Mouse (Mus musculus) kidney, postnatal 10 days (tissue): ENCODE results near the gene Nrcam.
A peak's percentile ranks its signal among the peaks of the same experiment; 100 is the strongest.

Source experiments
- DNase-seq: peaks from one replicate; pipeline ENCODE4 v3.0.0; 2021; ENCODE audit warnings: mixed read lengths

Nrcam gene

DNA sequence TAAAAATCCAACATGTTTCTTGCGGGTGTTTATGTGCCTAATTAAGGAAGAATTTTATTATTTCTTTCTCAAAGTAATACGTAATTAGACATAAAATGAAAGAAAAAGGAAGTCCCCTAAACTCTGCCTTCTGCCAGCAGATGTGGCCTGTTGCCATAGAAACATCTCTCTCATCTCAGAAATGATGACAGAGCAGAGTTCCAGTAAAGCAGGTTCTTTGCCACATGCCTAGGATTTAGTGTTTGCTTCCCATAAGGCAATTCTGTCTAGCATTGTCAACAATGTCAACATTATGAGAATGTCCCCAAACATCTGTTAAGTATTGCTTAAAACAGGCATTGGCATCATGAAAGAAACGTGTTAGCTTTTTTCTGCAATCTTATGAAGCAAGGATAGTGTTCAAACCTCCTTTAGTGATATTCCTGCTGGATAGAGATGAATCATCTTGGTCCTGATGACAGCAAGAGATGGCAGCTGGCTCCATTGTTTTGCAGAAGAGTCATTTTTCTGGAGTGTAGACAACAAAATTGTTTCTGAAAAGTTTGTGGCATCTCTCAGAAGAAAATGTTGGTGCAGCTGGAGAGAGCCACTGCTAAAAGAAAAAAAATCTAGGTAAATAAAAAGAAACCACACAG is 42.5 kb downstream of the Nrcam start:
- no peak for DNase-seq

DNA sequence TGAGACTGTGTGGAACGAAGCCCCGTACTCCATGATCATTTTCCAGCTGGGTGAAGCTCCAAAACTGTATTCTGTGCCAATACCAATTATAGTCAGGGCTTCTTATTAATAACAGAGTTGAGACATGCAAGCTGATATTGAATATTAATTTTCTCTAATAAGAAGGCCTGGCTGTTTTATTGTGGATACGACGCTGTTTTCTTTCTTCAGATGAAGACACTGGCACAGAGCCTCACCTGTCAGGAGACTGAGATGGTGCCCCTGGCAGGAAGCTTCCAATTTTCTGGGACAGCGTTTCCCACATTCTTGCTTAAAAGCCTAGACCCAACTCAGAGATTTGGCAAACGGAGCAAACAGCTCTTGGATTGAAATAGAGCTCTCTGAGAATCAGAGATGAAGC is 47.3 kb downstream of the Nrcam start:
- DNase-seq: no peak

DNA sequence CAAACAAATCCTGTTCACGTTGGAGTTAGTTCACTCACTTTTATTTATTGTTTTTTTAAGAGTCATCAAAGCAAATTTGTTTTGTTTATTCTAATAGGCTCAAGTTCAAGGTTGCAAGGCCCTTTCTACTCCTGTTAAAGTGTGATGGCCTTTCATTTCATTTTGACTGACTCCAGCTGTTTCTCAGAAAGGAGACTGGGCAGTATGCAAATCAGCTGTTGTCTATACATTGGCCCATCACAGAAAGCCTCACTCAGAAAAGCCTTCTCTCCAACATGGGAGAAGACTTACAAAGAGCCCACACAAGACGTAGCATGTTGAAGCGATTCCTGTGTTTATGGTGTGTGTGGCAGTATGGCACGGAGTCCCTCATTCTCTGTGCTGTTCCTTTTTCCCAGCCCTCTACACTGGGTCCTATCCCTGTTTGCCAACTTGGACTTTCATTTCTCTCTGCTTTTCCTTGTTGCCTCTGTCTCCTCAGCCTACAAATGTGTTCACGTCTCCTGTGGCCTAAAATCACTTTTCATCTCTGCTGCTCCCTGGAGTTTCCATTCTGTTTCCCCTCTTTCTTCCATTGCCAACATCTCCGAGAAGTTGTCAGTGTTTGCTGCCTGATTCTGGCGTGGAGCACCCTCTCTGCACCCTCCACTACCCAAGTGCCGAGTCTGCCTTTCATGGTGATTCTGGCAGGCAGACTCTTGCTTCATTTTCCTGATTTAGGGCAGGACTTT is 49.9 kb downstream of the Nrcam start:
- no peak for DNase-seq

DNA sequence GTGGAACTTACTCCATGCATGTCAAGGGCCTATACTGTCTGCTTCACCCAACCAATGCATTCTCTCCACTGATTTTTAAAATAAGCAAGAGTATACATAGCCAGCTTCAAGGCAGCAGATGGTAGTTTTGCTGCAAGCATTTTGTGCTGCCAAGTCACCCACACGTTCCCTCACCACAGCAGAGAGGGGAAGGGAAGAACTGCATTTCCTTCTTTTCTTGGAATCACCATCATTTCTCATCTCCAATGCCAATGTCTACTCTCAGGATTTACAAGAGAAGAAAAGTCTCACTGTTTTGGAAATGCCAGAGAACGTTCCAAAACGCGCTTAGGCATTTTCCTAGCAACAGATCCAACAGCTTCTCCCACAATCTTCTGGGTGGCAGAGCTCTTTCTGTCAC is 52.1 kb downstream of the Nrcam start:
- DNase-seq: no peak

DNA sequence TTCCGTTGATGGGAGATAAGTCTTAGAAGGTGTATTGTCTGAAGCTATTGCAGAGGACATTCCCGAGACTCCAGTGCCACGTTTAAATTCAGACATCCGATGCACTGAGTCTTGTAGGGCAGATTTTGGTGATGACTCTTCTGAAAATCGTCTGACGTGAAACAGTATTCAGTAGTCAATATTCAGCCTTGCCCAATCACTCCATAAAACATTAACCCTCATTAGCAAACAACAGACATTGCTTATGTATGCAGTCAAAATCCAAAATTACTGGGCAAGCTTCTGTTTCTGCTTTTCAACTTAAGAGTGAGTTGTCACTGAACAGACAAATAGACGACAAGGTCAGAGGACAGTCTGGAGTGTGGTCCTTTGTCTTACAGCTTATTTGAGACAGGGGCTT is 57.7 kb downstream of the Nrcam start:
- no peak for DNase-seq

DNA sequence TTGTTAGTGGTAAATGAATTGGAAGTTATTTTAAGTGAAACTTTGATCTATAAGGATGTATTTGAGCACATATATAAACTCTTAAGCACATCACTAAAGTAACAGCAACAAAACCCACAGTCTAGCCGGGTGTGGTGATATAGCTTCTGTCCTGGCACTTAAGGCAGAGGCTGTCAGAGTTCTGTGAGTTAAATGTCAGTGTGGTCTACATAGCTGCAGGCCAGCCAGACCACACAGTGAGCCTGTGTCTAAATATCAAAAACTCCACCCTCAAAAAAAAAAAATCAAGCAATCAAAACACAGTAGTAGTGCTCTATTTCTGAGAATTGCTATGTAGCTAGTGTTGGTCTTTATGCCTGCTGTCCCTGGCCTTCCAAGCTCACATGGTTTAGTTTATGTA is 59.5 kb downstream of the Nrcam start:
- no peak for DNase-seq

DNA sequence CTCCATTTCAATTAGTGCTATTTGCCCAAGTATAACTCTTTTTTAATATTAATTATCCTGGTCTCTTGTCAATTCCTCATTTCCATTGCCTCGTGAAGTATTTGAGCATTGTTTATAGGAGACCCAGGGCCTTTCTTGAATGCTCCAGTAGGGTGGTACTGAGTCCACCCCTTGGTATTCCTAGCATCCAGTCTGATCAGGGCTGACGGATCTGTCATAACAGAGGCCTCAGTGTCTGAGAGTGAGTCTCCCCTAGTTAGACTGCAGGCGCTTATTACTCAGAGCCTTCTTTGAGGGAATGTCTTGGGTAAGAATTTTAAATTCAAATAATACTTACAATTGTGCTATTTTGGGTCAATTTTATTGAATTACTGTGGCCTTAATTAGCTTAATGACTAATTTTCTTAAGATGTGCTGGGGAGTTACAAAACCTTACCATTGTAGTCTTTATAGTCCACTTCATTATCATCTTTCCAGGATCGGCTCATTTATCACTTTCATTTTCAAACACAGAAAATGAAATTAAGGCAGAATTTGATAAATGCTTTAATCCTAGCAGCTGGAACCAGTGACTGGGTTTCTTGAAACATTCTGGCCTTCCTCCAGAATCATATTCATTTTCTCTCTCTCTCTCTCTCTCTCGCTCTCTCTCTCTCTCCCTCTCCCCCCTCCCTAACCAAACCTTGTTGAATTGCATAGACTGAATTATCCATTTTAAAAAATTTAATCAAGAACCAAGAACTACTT is 61.9 kb downstream of the Nrcam start:
- DNase-seq: no peak

DNA sequence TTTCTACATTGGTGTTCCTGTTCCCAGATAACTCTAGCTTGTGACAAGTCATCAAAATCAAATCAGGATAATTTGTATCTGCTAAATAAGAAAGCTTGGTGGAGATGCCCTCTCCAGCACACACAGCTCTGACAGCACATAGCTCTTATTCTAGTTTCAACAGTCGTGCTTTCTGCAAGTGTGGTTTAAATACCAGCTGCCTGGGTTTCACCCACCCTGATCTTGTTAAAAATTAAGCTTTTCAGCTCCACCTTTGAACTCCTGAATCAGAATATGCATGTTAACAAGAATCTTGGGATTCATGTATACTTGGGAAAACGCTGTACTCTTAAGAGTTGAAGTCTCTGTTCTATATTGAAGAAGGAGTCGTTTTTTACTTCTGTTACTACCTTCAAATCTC is 66.2 kb downstream of the Nrcam start:
- peak; percentile 6 for DNase-seq

DNA sequence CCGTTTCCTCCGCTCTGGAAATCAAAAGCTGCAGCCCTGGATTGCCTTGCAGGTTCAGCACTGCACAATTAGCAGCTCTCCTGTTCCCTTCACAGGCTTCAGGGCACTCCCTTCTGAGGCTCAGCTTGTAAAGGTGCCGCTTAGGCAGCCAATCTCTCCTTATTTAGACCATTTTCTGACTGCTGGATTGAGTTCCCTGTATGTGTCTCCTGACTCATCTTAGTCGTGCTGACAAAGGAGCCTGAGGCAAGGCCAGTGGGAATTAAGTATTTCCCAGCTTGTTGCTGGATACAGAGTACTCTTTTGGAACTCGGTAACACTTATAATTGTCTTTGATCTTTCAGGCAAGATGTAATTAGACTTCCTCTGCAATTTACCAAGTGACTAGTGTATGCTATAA is 69.1 kb downstream of the Nrcam start:
- no peak for DNase-seq

DNA sequence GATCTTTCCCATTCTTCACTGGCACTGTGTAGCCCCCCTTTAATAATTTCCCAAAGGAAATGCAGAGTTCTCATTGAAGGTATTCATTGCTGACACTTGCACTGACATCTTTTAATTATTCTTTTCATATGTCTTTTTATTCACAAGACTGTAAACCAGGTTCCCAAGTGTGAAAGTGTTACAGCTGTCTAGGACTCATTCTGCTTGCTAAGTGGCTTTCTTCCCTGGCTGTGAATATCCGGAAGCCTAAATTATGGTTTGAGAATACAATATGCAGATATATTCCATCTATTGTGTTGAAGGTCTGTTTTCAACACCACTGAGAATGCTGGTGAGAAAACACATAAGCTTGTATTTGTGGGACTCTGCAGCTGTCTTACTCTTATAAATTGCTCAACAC is 73.4 kb downstream of the Nrcam start:
- no peak for DNase-seq

DNA sequence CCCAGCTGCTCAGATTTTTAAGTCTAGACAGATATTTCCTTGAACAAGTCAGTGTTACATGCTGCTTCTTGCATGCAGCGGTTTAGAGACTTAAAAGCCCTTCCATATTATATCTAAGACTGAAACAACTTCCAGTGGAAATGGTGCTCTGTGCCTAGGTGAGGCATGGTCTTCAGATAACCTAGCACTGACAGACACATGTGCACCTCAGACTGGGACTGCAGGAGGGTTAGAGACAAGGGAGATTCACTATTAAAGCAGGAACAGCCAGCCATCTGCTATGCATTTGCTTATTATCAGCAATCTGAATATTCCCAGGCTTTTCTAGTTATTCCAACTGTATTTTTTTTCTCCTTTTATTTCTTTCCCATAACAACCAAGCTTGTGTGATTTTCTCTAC is 74.6 kb downstream of the Nrcam start:
- DNase-seq: no peak

DNA sequence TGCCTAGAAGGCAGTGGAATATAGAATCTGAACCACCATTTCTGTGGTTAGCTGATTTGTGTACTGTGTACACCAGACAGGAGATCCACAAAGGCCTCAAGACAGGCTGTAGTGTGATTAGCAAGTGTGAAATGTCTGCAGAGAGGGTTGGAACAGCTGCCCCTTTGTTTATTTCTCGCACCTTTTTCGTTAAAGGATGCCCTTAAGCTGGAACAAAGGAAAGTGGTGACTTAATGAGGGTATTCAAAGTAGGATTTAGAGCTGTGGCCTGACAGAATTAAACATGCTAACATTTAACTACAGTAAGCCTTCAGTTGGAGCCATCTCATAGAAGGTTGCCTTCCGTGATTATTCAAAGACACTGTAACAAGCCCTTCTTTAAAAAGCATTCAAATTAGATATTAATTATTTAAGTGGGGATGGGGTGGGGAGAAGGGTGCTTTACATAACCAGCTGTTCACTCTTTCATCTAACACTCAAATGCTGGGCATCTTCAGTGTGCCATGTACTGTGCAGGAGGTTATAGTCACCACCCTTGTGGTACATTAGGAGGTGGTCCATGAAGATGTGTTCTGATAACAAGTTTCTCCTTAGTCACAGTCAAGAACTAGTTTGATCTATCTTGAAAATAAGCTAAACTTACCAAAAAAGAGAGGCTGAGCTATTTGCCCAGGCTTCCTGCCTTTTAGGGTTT is 75.2 kb downstream of the Nrcam start:
- DNase-seq: no peak

DNA sequence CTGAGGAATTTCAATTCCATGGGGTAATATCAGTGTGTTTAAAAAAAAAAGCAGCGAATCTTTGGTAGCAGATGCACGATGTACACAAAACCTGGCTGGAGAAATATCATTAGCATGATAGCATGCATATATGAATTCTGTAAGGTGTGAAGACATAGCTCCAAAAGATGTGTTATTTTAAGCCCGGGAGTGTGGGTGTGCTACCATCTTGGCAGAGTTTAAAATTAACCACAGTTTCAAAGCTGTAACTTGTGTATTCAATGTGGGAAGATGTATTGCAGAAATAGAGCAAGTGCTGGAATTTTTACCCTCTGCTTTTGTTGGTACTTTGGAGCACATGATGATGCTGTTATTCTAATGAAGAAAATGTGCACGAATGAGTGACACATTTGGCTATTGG is 81.1 kb downstream of the Nrcam start:
- no peak for DNase-seq

DNA sequence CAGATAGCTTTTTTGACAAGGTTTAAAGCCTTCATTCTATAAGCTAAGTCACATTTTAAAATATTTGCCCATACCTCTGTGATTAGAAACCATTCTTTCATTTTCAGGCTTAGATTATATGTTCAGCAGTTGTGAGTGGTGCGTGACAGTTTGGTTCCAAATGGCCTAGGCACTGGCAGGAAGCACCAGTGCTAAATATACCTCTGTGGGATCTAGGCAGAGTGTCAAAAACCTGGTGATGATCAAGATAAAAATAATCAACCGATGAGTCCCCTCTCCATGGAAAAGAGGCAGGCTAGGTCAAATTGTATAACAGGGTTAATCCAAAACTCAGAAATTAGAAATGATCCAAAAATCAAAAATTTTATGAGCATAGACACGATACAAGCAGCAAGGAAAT is 82.3 kb downstream of the Nrcam start:
- DNase-seq: no peak

DNA sequence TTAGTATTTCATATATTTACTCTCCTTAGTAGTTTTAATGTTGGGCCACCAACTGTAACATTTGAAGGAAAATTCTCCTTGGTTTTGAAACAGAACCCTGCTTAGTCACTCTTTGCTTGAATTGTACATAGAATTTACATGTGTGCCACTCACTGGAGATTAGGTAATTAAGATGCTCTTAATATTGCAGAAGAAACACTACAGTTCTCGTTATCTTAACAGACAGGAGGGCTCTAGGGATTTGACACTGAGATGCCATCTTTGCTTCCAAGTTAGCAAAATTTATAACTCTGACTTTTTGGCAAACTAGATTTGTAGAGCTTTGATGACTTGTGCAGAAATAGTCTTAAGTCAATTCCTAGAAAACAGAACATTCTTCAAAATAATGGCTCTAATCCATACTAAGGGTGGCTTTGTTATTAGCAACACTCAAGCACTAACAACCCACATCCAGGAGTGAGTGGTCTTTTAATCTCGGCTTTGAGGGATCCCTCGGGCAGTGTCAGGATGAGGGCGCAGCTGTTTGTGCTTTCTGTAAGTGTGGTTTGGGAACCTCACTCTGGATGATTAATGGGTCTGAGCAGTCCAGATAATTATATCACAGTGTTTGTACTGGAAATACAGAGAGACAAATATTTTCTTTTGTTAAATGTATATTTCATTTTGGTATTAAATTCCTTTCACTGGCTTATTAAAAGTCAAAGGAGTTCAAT is 93.6 kb downstream of the Nrcam start:
- DNase-seq: no peak

DNA sequence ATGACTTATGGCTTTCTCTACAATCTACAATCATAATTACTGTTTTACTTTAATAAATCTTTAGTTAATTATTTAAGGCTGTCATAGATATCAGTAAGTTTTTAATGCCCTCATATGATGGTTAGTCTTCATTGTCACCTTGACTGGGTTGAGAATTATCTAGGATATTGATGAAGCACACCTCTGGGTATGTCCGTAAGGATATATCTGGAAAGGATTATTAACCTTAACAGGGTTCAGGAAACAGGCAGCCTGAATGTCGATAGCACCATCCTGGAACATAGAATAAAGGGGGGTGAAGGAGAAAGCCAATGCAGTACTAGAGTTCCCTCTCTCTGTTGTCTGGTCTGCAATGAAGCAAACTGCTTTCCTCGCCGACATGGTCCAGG is 94.2 kb downstream of the Nrcam start:
- no peak for DNase-seq

DNA sequence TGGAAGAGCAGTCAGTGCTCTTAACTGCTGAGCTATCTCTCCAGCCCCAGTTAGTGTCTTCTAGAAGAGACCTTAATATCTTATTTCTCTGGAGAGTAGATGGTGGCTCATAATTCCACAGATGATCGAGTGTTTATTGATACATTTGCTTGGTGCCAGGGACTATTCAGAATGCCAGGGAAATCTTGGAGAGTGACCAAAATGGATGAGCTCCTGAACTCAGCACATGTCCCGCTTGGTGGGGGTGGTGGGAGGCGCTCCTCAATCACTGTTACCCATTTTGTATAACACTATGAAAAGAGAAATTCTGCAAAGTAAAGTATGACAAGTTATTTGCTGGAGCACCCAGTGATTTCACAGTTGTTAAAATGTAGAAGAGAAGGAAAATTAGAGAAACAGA is 95.3 kb downstream of the Nrcam start:
- DNase-seq: no peak

DNA sequence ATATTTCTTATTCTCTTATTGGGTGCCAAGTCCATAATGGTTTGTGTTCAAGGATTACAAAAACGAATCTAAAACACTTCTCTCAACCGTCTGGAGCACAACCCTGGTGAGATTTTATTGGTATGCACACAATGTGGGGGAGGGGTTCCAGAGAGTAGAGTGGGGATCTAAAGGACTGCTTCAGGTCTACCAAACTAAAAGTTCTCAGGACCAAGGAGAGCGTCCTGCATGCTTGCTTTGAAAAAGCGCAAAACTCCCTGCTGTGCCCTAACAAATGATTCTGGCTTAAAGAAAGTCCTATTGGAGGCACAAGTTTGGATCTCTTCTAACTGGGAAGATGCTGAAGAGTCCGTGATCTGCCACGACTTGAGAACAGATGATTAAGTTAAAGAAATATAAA is 96.4 kb downstream of the Nrcam start:
- peak; percentile 45 for DNase-seq

DNA sequence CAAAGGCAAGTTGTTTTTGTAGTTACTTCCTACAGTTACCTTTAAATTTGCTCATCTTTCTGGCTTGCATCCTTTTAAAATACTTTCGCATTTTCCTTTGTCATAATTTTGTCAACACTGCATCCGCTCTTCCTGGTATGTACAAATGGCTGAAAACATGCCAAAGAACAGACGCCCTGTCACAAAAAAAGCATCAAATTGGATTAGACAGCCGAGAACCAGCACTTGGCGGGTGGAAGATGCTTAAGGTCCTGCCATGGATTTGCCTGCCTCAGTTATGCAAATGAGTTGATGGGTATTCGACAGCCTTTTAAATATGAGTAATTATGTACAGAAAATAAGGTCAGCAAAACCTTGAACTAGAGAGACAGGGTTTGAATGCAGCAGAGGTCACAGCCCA is 101.7 kb downstream of the Nrcam start:
- no peak for DNase-seq

DNA sequence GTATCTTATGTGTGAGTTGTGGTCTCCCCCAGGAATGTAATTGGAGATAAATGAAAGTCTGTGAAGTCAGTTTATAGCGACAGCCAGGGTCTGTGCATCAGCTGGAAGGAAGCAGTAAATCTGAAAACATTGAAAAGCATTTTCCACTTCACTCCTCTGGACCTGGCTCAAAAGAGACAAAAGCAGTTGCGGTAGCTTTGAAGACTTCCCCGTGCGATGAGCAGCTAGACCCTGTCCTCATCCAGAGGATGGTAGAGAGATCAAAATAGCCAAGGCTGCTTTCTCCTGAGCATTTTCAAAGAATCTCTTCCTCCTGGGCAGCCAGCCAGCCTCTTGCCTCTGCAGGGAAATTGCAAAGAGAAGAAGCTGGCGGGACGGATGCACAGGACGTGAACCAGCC is 102.3 kb downstream of the Nrcam start:
- DNase-seq: peak; percentile 77

DNA sequence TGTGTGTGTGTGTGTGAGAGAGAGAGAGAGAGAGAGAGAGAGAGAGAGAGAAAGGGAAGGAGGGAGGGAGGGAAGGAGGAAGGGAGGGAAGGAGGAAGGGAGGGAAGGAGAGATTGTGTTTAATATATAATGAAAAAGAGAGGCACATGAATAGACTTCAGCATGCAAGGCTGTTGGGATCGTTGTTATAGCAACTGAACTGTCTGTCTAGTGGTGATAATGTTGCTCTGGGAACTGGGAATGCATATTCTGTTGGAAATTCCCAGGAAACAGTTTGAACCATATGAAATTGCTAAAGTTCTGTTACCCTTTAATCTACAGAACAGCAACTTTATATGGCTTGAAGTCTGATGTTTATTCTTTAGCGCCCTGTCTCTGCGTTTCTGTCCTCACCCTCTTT is 104.0 kb downstream of the Nrcam start:
- DNase-seq: no peak

DNA sequence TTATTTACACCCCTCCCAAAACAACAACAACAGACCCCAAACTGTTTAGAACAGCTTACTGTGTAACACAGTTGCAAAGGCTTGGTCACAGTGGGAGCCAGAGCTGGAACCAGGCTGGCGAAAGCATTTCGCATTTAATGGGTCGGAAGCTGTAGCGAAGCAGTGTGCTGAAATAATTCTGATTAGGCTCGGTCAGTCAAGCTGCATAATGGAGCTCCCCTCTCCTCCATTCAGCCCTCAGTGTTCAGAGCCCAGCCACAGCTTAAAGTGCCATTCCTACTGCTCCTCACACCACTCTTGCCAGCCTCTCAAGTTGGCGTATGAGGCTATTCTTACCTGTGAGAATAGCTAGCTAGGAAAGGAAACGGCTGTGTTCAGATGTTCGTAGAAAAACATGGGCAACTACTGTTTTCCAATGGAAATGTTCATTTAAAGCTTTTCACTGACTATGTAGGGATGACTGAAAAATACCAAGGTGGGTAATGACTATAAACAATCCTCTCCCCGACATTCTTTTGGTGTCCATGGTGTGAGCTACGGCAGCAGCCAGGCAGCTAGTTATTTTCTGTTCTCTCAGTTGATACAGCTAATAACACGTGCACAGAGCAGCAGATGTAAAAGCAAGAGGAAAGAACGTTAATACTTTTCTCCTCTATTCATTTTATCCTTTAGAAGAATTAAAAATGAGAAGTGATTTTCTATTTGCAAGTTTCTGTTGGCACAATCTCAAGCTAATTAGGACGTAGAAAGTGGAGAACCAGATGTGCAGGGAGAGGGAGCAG is 108.6 kb downstream of the Nrcam start:
- no peak for DNase-seq
